Mouse (Mus musculus): ENCODE results near the gene 1110051M20Rik.

DNA sequence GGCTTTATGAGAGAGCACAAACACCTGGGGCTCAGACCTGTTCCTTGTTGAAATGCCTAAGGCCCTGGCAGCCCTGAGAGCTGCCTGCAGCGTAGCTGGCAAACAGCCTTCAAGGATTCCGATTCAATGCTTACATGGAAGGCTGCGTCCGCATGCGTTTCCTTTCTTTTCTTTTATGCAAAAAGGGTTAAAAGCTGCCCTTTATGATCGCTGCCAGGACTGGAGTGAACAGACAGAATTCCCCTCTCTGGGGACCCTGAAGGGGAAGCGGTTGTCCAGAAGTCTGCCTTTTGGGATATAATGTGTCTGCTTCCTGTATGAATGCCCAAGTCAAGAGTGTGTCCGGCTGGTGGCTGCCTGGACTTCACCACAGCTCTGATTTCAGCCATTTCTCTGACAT is 23.1 kb upstream of the 1110051M20Rik start:
- TF ChIP-seq GATA1 (IDR thresholded peaks at IDR 0.05; ENCODE audit: borderline replicate concordance, low read length) (no peak), FLI1 (IDR thresholded peaks at IDR 0.05; ENCODE audit: low read length) (no peak)

Data from megakaryocyte, embryonic 14.5 days (primary cell).